Comparison of ENCODE assay signal across 26 mouse cellular contexts in the genomic region with DNA sequence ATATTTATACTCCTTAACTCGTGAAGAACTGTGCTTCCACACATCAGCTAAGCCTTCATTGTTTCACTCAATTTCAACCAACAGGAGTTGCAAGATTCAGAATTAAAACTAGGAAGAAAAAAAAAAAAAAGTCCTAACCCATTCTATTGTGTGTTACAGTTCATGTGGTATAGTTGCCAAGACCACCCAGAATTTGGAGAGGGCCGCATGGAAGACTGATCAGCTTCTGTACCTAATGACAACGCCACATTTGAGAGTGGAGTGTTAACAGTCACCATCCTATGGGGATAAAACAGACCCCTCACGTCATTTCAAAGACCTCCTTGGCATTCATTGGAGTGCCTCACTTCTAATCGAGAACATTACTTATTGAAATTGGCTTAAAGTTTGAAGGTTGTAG.
DNase-seq lines count a peak whose midpoint lies in the region; ATAC-seq and TF ChIP-seq lines count a peak whose summit lies in the region.
"Had no signal": no experiment of that assay in that cellular context is flagged by ENCODE, and none has a peak within 500 bp of the region (broad histone marks: within the 10 kb centered on the region; RNA-seq: fewer than 3 reads in every experiment).

No protein-coding gene starts in this region.

- no peak overlapping the region for H3K4me3 ChIP-seq in hindbrain, embryonic 13.5 days
- no peak overlapping the region for H3K4me3 ChIP-seq in hindbrain, embryonic 16.5 days (ENCODE audit: low read length)
- no peak overlapping the region for H3K4me3 ChIP-seq in midbrain, embryonic 10.5 days
- H3K4me3 ChIP-seq in midbrain, embryonic 14.5 days (replicated peaks; ENCODE audit: low read depth, low read length): no peak overlapping the region
- no peak overlapping the region for H3K4me3 ChIP-seq in forebrain, embryonic 13.5 days
- H3K4me3 ChIP-seq: embryonic facial prominence, embryonic 10.5 days; embryonic facial prominence, embryonic 15.5 days; midbrain, embryonic 15.5 days; neural tube, embryonic 12.5 days had no signal

- no peak for TF ChIP-seq CTCF in brain, embryonic 14.5 days (IDR thresholded peaks at IDR 0.05; ENCODE audit: borderline replicate concordance, extremely low read depth, insufficient read depth, insufficient read length)

- ATAC-seq in hindbrain, embryonic 13.5 days (ENCODE audit: low FRiP score): no peak
- ATAC-seq in hindbrain, embryonic 16.5 days: no peak; the same call in 1 of the 2 replicates
- ATAC-seq in midbrain, embryonic 14.5 days (ENCODE audit: low FRiP score, low TSS enrichment): no peak
- no peak for ATAC-seq in forebrain, embryonic 13.5 days
- ATAC-seq: intestine, postnatal 0 days; midbrain, embryonic 15.5 days had no signal

- 0 out of 2 replicates have a peak overlapping the region, but pooled peaks have one; percentile 6 for H3K27ac ChIP-seq in hindbrain, embryonic 13.5 days
- no peak overlapping the region for H3K27ac ChIP-seq in hindbrain, embryonic 16.5 days (ENCODE audit: low read depth, low read length)
- peak overlapping the region; percentile 50 for H3K27ac ChIP-seq in midbrain, embryonic 10.5 days (replicated peaks)
- H3K27ac ChIP-seq in midbrain, embryonic 14.5 days (replicated peaks; ENCODE audit: low read depth, low read length): no peak overlapping the region
- 0 out of 2 replicates have a peak overlapping the region, but pooled peaks have one; percentile 64 for H3K27ac ChIP-seq in forebrain, embryonic 13.5 days
- H3K27ac ChIP-seq: embryonic facial prominence, embryonic 10.5 days; embryonic facial prominence, embryonic 15.5 days; liver, embryonic 14.5 days; midbrain, embryonic 15.5 days; neural tube, embryonic 12.5 days had no signal

- DNase-seq in midbrain, embryonic 10.5 days (ENCODE audit: low spot score): no peak
- no peak for DNase-seq in midbrain, embryonic 14.5 days
- DNase-seq in brain, embryonic 14.5 days (ENCODE audit: low read depth): peak; percentile 89
- no peak for DNase-seq in adrenal gland, postnatal 10 days
- no peak for DNase-seq in gastrocnemius, postnatal 10 days
- DNase-seq: adrenal gland, postnatal 36 days; B cell, adult 2 months; cerebellum, adult 8-10 months; cerebellum, postnatal 25 days; heart, postnatal 14 days; kidney, adult 9 months; kidney, postnatal 10 days; layer of hippocampus, postnatal 36 days; liver; lung, adult 2 months; spleen, adult 18-20 months; thymus, postnatal 14 days had no signal

- no peaks in the 10 kb centered on the region for H3K9me3 ChIP-seq in hindbrain, embryonic 13.5 days
- H3K9me3 ChIP-seq in hindbrain, embryonic 16.5 days (ENCODE audit: control insufficient read depth, low read length): no peaks in the 10 kb centered on the region
- H3K9me3 ChIP-seq in midbrain, embryonic 10.5 days (replicated peaks): no peaks in the 10 kb centered on the region
- no peaks in the 10 kb centered on the region for H3K9me3 ChIP-seq in midbrain, embryonic 14.5 days (ENCODE audit: control insufficient read depth, low read length)
- no peaks in the 10 kb centered on the region for H3K9me3 ChIP-seq in forebrain, embryonic 13.5 days (replicated peaks)
- H3K9me3 ChIP-seq: embryonic facial prominence, embryonic 10.5 days; embryonic facial prominence, embryonic 15.5 days; midbrain, embryonic 15.5 days; neural tube, embryonic 12.5 days had no signal

- H3K36me3 ChIP-seq in hindbrain, embryonic 13.5 days: no peaks in the 10 kb centered on the region
- H3K36me3 ChIP-seq in hindbrain, embryonic 16.5 days (ENCODE audit: control insufficient read depth, insufficient read depth, low read length): no peaks in the 10 kb centered on the region
- no peaks in the 10 kb centered on the region for H3K36me3 ChIP-seq in midbrain, embryonic 10.5 days
- no peaks in the 10 kb centered on the region for H3K36me3 ChIP-seq in midbrain, embryonic 14.5 days (ENCODE audit: control insufficient read depth, insufficient read depth, low read length)
- H3K36me3 ChIP-seq in forebrain, embryonic 13.5 days (ENCODE audit: poor library complexity, severe bottlenecking): no peaks in the 10 kb centered on the region
- H3K36me3 ChIP-seq: embryonic facial prominence, embryonic 10.5 days; embryonic facial prominence, embryonic 15.5 days; midbrain, embryonic 15.5 days; neural tube, embryonic 12.5 days had no signal

- WGBS in hindbrain, embryonic 13.5 days: 41% methylated on average over 5 of the region's 5 CpGs
- WGBS in hindbrain, embryonic 16.5 days: 30% methylated on average over 5 of the region's 5 CpGs
- 66% methylated on average over 5 of the region's 5 CpGs for WGBS in midbrain, embryonic 10.5 days
- WGBS in midbrain, embryonic 14.5 days: 50% methylated on average over 5 of the region's 5 CpGs
- 14% methylated on average over 5 of the region's 5 CpGs for WGBS in forebrain, embryonic 13.5 days

- H3K27me3 ChIP-seq in hindbrain, embryonic 13.5 days: no peaks in the 10 kb centered on the region
- H3K27me3 ChIP-seq in hindbrain, embryonic 16.5 days (replicated peaks; ENCODE audit: control insufficient read depth, insufficient read depth, low read length): no peaks in the 10 kb centered on the region; the same call in 1 of the 2 replicates
- no peaks in the 10 kb centered on the region for H3K27me3 ChIP-seq in midbrain, embryonic 10.5 days (ENCODE audit: low read depth, poor library complexity, severe bottlenecking)
- H3K27me3 ChIP-seq in midbrain, embryonic 14.5 days (ENCODE audit: control insufficient read depth, insufficient read depth, low read length): no peaks in the 10 kb centered on the region
- H3K27me3 ChIP-seq in forebrain, embryonic 13.5 days: no peaks in the 10 kb centered on the region
- H3K27me3 ChIP-seq: midbrain, embryonic 15.5 days; neural tube, embryonic 12.5 days had no signal

- H3K4me2 ChIP-seq in hindbrain, embryonic 13.5 days: no peak overlapping the region
- H3K4me2 ChIP-seq in hindbrain, embryonic 16.5 days (ENCODE audit: low read length): no peak overlapping the region
- no peak overlapping the region for H3K4me2 ChIP-seq in midbrain, embryonic 14.5 days (ENCODE audit: low read length)
- H3K4me2 ChIP-seq in forebrain, embryonic 13.5 days: no peak overlapping the region
- H3K4me2 ChIP-seq: embryonic facial prominence, embryonic 15.5 days; midbrain, embryonic 15.5 days; neural tube, embryonic 12.5 days had no signal

- peaks cover 26% of the 10 kb centered on the region for H3K4me1 ChIP-seq in hindbrain, embryonic 13.5 days (replicated peaks)
- H3K4me1 ChIP-seq in hindbrain, embryonic 16.5 days (ENCODE audit: control insufficient read depth, insufficient read depth, low read depth, low read length): peaks cover 15% of the 10 kb centered on the region
- peaks cover 53% of the 10 kb centered on the region for H3K4me1 ChIP-seq in midbrain, embryonic 10.5 days
- H3K4me1 ChIP-seq in midbrain, embryonic 14.5 days (ENCODE audit: control insufficient read depth, insufficient read depth, low read length): peaks cover 19% of the 10 kb centered on the region; the same call in 1 of the 2 replicates
- H3K4me1 ChIP-seq in forebrain, embryonic 13.5 days: peaks cover 61% of the 10 kb centered on the region

- TF ChIP-seq POLR2A in brain, embryonic 14.5 days (IDR thresholded peaks at IDR 0.05; ENCODE audit: borderline replicate concordance, extremely low read depth, insufficient read depth, insufficient read length, poor library complexity, severe bottlenecking): no peak

- H3K9ac ChIP-seq in hindbrain, embryonic 13.5 days: no peak overlapping the region
- H3K9ac ChIP-seq in hindbrain, embryonic 16.5 days (ENCODE audit: low read depth, low read length): no peak overlapping the region
- H3K9ac ChIP-seq in midbrain, embryonic 14.5 days (replicated peaks; ENCODE audit: low read length): no peak overlapping the region
- no peak overlapping the region for H3K9ac ChIP-seq in forebrain, embryonic 13.5 days
- H3K9ac ChIP-seq: embryonic facial prominence, embryonic 15.5 days; liver, embryonic 14.5 days; midbrain, embryonic 15.5 days; neural tube, embryonic 12.5 days had no signal

Comparison
In these comparisons a context has a peak if more than half of its experiments do, and no peak if none do; other contexts are left out.
1. H3K27ac ChIP-seq: peak in hindbrain, embryonic 13.5 days (single experiment), midbrain, embryonic 10.5 days (single experiment) and forebrain, embryonic 13.5 days (single experiment); none in hindbrain, embryonic 16.5 days (single experiment) and midbrain, embryonic 14.5 days (single experiment).